ENCODE assay signal across 8 mouse cellular contexts in genomic region chrX:52613328-52614030, GRCm38 (mm10). TPM values are rescaled to one million over a fixed set of nuclear protein-coding genes. Genes with fewer than 3 reads are reported as not detected.
A peak's percentile ranks its signal among the peaks of the same experiment; 100 is the strongest.
DNase-seq lines count a peak whose midpoint lies in the region; ATAC-seq lines count a peak whose summit lies in the region.
"Had no signal": no experiment of that assay in that cellular context is flagged by ENCODE, and none has a peak within 500 bp of the region (broad histone marks: within the 10 kb centered on the region; RNA-seq: fewer than 3 reads in every experiment).

Gene Gpc3 (minus strand): TSS chrX:52613950.

- peak within 1 kb of the TSS; percentile 53 for H3K4me3 ChIP-seq in hindbrain, embryonic 16.5 days (ENCODE audit: low read length)
- H3K4me3 ChIP-seq in liver, embryonic 11.5 days (ENCODE audit: low read depth, low read length) = peak within 1 kb of the TSS; percentile 58
- H3K4me3 ChIP-seq: myocyte had no signal

- DNase-seq in Muller cell, postnatal 12 days (ENCODE audit: inconsistent ontology term) = peak; percentile 63
- DNase-seq in adrenal gland, postnatal 36 days = peak in 1 of 2 experiments; percentile 74
- peak; percentile 40 for DNase-seq in gastrocnemius, postnatal 25 days
- peak; percentile 80 for DNase-seq in liver, embryonic 11.5 days (ENCODE audit: low spot score)
- DNase-seq in naive thymus-derived CD4-positive, alpha-beta T cell, adult 2 months (ENCODE audit: low read depth) = peak; percentile 4
- no peak for DNase-seq in thymus, postnatal 0 days (ENCODE audit: low spot score)

- H3K9ac ChIP-seq in hindbrain, embryonic 16.5 days (ENCODE audit: low read depth, low read length) = peak within 1 kb of the TSS; percentile 49
- peak within 1 kb of the TSS; percentile 70 for H3K9ac ChIP-seq in liver, embryonic 11.5 days (ENCODE audit: low read depth, low read length)

- no peaks in the 10 kb centered on the region for H3K27me3 ChIP-seq in hindbrain, embryonic 16.5 days (replicated peaks; ENCODE audit: control insufficient read depth, insufficient read depth, low read length)
- no peaks in the 10 kb centered on the region; the same call in none of the 2 replicates for H3K27me3 ChIP-seq in liver, embryonic 11.5 days (replicated peaks; ENCODE audit: control insufficient read depth, insufficient read depth, low read length)

- H3K4me1 ChIP-seq in hindbrain, embryonic 16.5 days (ENCODE audit: control insufficient read depth, insufficient read depth, low read depth, low read length) = peaks cover 2% of the 10 kb centered on the region; the same call in 1 of the 2 replicates
- no peaks in the 10 kb centered on the region; the same call in 1 of the 2 replicates for H3K4me1 ChIP-seq in liver, embryonic 11.5 days (replicated peaks; ENCODE audit: control insufficient read depth, insufficient read depth, low read length)

- H3K4me2 ChIP-seq in hindbrain, embryonic 16.5 days (ENCODE audit: low read length) = peak within 1 kb of the TSS; percentile 88
- peak within 1 kb of the TSS; percentile 61 for H3K4me2 ChIP-seq in liver, embryonic 11.5 days

- no peaks in the 10 kb centered on the region for H3K36me3 ChIP-seq in hindbrain, embryonic 16.5 days (ENCODE audit: control insufficient read depth, insufficient read depth, low read length)
- H3K36me3 ChIP-seq in liver, embryonic 11.5 days (ENCODE audit: control insufficient read depth, insufficient read depth, low read length) = no peaks in the 10 kb centered on the region

- H3K9me3 ChIP-seq in hindbrain, embryonic 16.5 days (ENCODE audit: control insufficient read depth, low read length) = no peaks in the 10 kb centered on the region
- H3K9me3 ChIP-seq in liver, embryonic 11.5 days (ENCODE audit: control insufficient read depth, low read length) = no peaks in the 10 kb centered on the region

- 24% methylated on average over 41 of the region's 48 CpGs for WGBS in hindbrain, embryonic 16.5 days
- 13% methylated on average over 43 of the region's 48 CpGs for WGBS in liver, embryonic 11.5 days

- peak; percentile 73 for ATAC-seq in hindbrain, embryonic 16.5 days
- peak; percentile 88 for ATAC-seq in liver, embryonic 11.5 days (replicated peaks; ENCODE audit: low FRiP score)

- no peak within 1 kb of the TSS; the same call in 1 of the 2 replicates for H3K27ac ChIP-seq in hindbrain, embryonic 16.5 days (ENCODE audit: low read depth, low read length)
- peak within 1 kb of the TSS; percentile 70 for H3K27ac ChIP-seq in liver, embryonic 11.5 days (ENCODE audit: low read depth, low read length)

RNA-seq across cellular contexts. Expression of gene Gpc3, which starts in this region (rescaled TPM):
- 10 to 100 TPM; 50.2 to 64.1 TPM for total RNA-seq in adrenal gland, postnatal 36 days (2021)
- 10 to 100 TPM; 10.9 to 13.9 TPM for total RNA-seq in gastrocnemius, postnatal 25 days (2021)
- polyA plus RNA-seq in hindbrain, embryonic 16.5 days (2015; fragmentation: Nextera tagmentation; extraction: Ambion mirVana) = 78.2 and 93.5 TPM in 2 replicates
- polyA plus RNA-seq in liver, embryonic 11.5 days (2014; fragmentation: Nextera tagmentation; extraction: Ambion mirVana) = 524 and 545 TPM in 2 replicates
- 19.6 and 22.8 TPM in 2 replicates for polyA plus RNA-seq in thymus, postnatal 0 days (2015; fragmentation: Nextera tagmentation; extraction: Ambion mirVana)
- polyA plus RNA-seq: myocyte had no signal
